Mouse (Mus musculus) kidney, adult 2 months (tissue): Measurements from ENCODE around the gene Tppp2.

Source experiments
- CTCF ChIP-seq: fragments of 200-500 bp; conservative IDR thresholded peaks from 2 replicates; pipeline ENCODE4 v1.5.1; 2011; ENCODE audit warnings: low read depth, mild to moderate bottlenecking, control low read depth, low read length, moderate library complexity, mixed read lengths; ENCODE audit not compliant: insufficient read depth, insufficient read length
- POLR2A ChIP-seq: fragments of 200-500 bp; IDR thresholded peaks from one replicate; pipeline ENCODE4 v1.6.1; 2011; ENCODE audit warnings: low read depth, low read length, control low read depth

DNA sequence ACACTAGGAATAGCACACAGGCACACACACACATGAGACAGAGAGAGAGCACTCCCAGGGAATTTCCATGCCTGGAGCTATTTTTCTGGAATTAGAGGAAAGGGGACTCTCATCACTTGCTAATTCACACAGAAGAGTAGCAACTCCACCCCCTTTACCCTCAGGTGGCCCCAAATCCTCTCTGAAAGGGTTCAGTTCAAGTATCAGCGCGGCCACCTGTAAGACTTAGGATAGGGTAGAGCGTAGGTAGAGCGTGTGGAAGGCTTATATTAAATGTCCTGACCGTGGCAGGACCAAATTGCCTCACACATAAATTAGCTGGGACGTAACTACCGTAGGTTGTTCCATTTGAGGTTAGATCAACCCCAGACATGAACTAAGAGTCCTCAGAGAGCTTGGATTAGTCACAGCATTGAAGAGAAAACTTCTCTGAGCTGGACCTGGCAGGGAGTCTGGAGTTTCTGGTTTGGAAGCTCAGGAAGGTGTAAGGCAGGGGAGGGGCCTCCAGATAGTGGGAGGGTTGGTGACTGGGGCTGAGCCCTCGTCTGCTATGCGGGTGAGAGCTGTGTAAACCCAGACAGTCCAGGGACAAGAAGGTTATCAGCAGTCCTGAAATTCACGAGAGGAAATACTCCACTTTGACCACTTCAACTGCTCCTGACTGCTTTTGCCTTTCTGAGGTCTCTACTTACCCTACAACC is 25.0 kb upstream of the Tppp2 start:
- TF ChIP-seq CTCF (no peak), POLR2A (no peak)
